Mouse (Mus musculus): Measurements from ENCODE around the gene 4930469K13Rik. TPM values are rescaled to one million over a fixed set of nuclear protein-coding genes. Genes with fewer than 3 reads are reported as not detected.

Gene 4930469K13Rik
- polyA plus RNA-seq, 1 experiment from 2014 or later, result not detected

DNA sequence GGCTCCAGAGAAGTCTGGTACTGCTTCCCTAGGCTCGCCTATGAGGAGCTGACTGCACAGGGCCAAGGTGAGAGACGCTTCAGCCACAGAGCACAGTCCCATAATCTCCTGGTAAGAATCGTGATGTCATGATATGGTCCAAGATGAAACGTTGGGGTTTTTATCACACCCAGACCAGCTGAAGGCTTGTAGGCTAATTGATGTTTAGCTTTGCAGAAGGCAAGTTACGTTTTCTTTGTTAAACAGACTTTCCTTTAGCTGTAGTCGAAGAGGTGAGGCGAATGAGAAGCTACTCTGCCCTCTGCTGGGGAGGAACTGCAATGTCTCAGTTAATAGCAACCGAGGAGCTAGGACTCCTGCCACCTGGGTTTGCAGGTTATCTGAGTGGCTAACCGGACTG is 89.7 kb downstream of the 4930469K13Rik start:
- POLR2A ChIA-PET, result no interaction called here
- peak; percentile 73 for TF ChIP-seq CTCF (IDR thresholded peaks at IDR 0.05)
- ATAC-seq, result no peak
- CTCF ChIA-PET, result interaction anchor here (0.9 to 1.7 kb wide), 3 partner anchors 13 to 37 kb away, joined by 3 to 5 read pairs (median 4); no protein-coding TSS in a partner anchor
- in situ Hi-C loops (cut with MboI; ENCODE audit: low pct_unique_long_range_greater_than_20kb), result loop anchor here (10.0 kb wide), 1 partner anchor 274 kb away; no protein-coding TSS in a partner anchor
- no peak for DNase-seq (ENCODE audit: low read depth, low spot score)
- peaks cover 10% of the 10 kb centered on the region for H3K27me3 ChIP-seq

DNA sequence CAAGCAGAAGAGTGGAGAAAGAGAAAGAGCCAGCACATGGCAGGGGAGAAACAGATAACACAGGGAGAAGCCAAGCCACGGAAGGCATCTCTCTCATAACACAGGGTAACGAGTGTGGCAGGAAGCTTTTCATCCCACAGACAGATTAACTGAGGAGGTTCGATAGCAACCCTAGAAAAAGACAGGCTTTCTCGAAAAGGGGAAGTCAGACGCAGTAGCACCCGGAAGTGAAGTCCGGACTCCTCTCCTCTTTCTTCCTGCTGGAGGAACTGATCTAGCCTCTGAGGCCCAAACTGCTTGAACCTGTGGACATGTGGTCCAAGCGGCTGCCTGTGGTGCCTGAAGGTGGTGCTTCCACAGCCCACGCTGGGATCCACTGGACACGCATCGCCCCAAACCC is 90.1 kb downstream of the 4930469K13Rik start:
- ChIA-PET POLR2A (no interaction called here), CTCF (interaction anchor here (0.7 to 1.7 kb wide), 2 partner anchors 11 to 13 kb away, joined by 3 to 5 read pairs; no protein-coding TSS in a partner anchor)
- no peak for TF ChIP-seq CTCF (IDR thresholded peaks at IDR 0.05)
- peaks cover 13% of the 10 kb centered on the region for H3K27me3 ChIP-seq
- DNase-seq (ENCODE audit: low read depth, low spot score) (no peak), ATAC-seq (no peak)
- in situ Hi-C loops (cut with MboI; ENCODE audit: low pct_unique_long_range_greater_than_20kb), result loop anchor here (10.0 kb wide), 1 partner anchor 273 kb away; no protein-coding TSS in a partner anchor

DNA sequence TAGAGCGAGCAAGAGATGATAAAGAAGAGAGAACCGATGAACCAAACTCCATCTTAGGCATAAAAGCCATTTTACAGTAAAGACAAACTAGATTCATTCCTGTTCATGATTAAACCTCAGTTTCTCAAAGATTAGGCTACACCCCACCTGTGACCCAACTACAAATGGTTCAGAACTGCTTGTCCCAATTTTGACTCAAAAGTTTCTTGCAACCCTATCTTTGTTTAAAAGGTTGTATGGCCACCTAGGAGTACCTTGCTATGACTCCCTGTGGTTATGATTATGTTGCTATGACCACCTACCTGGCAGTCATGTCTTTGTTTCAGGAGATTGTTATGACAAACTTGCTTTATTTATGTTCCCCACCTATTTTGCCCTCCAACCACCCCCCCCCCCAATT is 90.7 kb downstream of the 4930469K13Rik start:
- CTCF ChIA-PET, result interaction anchor here (0.7 kb wide), 1 partner anchor 10 kb away, joined by 3 read pairs; no protein-coding TSS in a partner anchor
- in situ Hi-C loops (cut with MboI; ENCODE audit: low pct_unique_long_range_greater_than_20kb), result loop anchor here (10.0 kb wide), 1 partner anchor 273 kb away; no protein-coding TSS in a partner anchor
- TF ChIP-seq CTCF (IDR thresholded peaks at IDR 0.05), result no peak
- DNase-seq (ENCODE audit: low read depth, low spot score), result no peak
- ATAC-seq, result no peak
- POLR2A ChIA-PET, result no interaction called here
- H3K27me3 ChIP-seq, result peaks cover 13% of the 10 kb centered on the region

DNA sequence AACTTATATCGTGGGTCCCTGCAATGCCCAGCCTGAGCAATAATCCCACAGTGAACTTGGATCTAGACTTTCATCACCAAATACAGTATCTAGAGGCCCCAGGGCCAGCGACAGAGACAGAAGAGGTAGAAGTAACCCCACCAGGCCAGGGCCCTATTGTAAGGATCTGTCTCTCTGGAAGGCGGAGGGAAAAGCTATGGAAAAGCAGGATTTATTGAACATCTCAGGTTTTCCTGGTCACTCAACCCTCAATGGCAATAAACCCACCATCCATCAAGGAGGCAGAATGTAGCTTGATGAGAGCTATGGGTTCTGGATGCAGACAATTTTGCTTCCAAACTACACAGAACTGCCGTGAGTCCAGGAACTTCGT is 95.8 kb downstream of the 4930469K13Rik start:
- ChIA-PET POLR2A (no interaction called here), CTCF (interaction anchor here (1.0 kb wide), 1 partner anchor 33 kb away, joined by 3 read pairs; no protein-coding TSS in a partner anchor)
- peaks cover 15% of the 10 kb centered on the region for H3K27me3 ChIP-seq
- DNase-seq (ENCODE audit: low read depth, low spot score) (no peak), ATAC-seq (no peak)
- in situ Hi-C loops (cut with MboI; ENCODE audit: low pct_unique_long_range_greater_than_20kb), result loop anchor here (10.0 kb wide), 1 partner anchor 268 kb away; no protein-coding TSS in a partner anchor
- TF ChIP-seq CTCF (IDR thresholded peaks at IDR 0.05), result no peak

DNA sequence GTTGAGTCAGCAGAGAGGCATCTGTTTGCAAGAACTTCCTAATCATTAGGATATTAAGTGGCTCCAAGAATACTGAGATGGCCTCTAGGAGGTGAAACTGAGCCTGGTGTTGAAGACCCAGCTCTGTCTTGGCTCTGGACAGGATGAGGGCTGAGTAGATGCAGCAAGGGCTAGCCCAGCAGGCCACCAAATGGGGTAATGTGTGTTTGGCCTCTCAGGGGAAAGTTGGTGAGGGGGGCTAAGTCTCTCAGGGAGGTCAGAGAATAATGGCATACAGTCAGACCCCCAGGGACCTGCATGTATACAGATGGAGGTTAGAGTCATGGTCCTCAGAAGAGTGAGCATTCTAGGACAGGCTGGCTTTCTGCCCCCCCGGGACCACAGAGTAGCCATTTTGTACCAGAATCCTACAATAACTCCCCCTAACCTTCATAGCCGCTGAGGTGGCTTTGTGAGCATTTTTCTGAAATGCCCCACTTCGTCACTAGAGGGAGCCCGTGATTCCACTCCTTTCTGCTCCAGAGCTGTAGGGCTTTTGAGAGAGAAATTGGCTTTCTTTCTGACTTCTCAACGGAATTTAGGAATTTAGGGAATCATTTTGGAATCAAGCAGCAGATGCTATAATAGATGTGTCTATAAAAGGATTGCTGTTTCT is 96.3 kb downstream of the 4930469K13Rik start:
- in situ Hi-C loops (cut with MboI; ENCODE audit: low pct_unique_long_range_greater_than_20kb), result loop anchor here (10.0 kb wide), 1 partner anchor 267 kb away; no protein-coding TSS in a partner anchor
- peak; percentile 58 for TF ChIP-seq CTCF (IDR thresholded peaks at IDR 0.05)
- DNase-seq (ENCODE audit: low read depth, low spot score), result no peak
- no peak for ATAC-seq
- ChIA-PET CTCF (interaction anchor here (1.0 kb wide), 1 partner anchor 33 kb away, joined by 3 read pairs; no protein-coding TSS in a partner anchor), POLR2A (no interaction called here)
- H3K27me3 ChIP-seq, result peaks cover 16% of the 10 kb centered on the region

DNA sequence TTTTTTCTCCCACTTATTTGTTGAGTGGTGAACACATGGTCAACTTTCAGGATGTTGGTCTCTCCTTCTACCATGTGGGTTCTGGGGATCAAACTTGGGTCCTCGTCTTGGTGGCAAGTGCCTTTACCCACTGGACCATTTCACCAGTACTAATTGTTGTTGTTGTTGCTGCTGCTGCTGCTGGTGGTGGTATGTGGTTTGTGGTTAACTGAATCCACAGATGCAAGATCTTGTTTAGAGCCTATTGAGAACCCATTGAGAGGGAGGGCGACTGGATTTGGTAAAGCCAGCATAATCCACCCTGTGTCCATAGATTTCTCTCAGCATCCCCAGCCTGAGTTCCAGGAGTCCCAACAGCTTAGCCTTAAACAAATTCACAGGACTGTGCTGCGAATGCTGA is 97.9 kb downstream of the 4930469K13Rik start:
- in situ Hi-C loops (cut with MboI; ENCODE audit: low pct_unique_long_range_greater_than_20kb), result loop anchor here (10.0 kb wide), 1 partner anchor 266 kb away; no protein-coding TSS in a partner anchor
- ChIA-PET CTCF (no interaction called here), POLR2A (no interaction called here)
- DNase-seq (ENCODE audit: low read depth, low spot score) (no peak), ATAC-seq (no peak)
- no peak for TF ChIP-seq CTCF (IDR thresholded peaks at IDR 0.05)
- H3K27me3 ChIP-seq, result peaks cover 10% of the 10 kb centered on the region

DNA sequence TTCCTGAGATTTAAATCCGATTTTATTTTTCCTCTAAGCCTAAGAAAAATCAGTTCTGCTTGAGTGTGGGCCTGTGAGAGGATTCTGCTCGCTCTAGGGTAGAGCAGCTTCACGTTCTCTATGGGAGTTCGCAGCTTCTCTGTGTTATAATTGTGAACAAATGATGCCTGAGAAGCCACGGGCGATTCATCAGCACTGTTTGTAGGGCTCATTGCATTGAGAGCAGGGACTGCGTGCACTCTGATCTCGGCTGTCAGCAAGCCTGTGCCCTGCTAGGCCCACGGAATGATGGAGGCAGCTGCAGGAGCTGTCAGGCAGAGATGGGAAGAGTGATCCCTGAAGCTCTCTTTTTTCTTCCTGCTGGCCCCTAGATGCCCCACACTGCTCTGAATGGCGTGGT is 100.1 kb downstream of the 4930469K13Rik start:
- peaks cover 16% of the 10 kb centered on the region for H3K27me3 ChIP-seq
- CTCF ChIA-PET, result no interaction called here
- POLR2A ChIA-PET, result no interaction called here
- ATAC-seq (no peak), DNase-seq (ENCODE audit: low read depth, low spot score) (no peak)
- in situ Hi-C loops (cut with MboI; ENCODE audit: low pct_unique_long_range_greater_than_20kb), result no loop called here
- TF ChIP-seq CTCF (IDR thresholded peaks at IDR 0.05), result no peak

DNA sequence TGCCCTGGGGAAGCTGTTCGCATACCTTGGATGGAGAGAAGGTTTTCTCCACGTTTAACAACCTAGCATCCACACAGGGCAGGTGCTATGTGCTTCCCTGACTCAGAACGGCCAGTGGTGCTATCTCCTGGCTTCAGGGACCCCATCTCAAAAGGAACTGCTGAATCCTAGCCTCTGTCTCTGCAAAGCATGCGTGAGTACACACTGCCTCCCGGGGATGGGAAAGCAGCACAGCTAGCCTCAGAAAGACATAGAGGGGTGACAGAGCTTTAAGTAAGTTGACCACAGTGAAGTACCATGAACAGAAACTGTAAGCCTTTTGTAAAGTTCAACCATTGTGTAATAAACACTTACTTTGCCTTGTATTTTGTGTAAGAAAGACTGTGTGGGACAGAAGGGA is 104.9 kb downstream of the 4930469K13Rik start:
- DNase-seq (ENCODE audit: low read depth, low spot score) (no peak), ATAC-seq (no peak)
- ChIA-PET CTCF (no interaction called here), POLR2A (no interaction called here)
- no peak for TF ChIP-seq CTCF (IDR thresholded peaks at IDR 0.05)
- peaks cover 35% of the 10 kb centered on the region for H3K27me3 ChIP-seq
- in situ Hi-C loops (cut with MboI; ENCODE audit: low pct_unique_long_range_greater_than_20kb), result no loop called here

DNA sequence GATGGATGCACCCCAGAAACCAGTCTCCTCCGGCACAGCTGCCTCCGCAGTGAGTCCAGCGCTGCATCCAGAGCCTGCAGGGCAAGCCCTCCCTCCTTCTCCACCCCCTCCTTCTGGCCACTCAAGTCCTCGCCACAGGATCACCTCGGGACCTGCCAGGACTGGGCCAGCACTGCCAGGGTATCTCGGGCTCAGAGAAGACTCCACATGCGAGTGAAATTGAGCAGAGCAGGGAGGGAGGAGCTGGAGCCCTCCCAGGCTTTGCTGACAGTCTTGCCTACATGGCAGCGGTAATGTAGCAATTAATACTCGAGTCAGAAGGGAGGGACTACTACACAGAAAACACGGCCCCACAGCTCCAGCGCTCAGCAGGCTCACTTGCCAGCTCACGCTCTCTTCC is 105.4 kb downstream of the 4930469K13Rik start, which contains the start of gene Kcnip1:
Kcnip1 (minus strand) TSS at position 215 of the 400 bp plus-strand sequence.
- ChIA-PET POLR2A (no interaction called here), CTCF (no interaction called here)
- peaks cover 35% of the 10 kb centered on the region for H3K27me3 ChIP-seq
- no peak for ATAC-seq
- in situ Hi-C loops (cut with MboI; ENCODE audit: low pct_unique_long_range_greater_than_20kb), result no loop called here
- TF ChIP-seq CTCF (IDR thresholded peaks at IDR 0.05), result no peak
- no peak for DNase-seq (ENCODE audit: low read depth, low spot score)

DNA sequence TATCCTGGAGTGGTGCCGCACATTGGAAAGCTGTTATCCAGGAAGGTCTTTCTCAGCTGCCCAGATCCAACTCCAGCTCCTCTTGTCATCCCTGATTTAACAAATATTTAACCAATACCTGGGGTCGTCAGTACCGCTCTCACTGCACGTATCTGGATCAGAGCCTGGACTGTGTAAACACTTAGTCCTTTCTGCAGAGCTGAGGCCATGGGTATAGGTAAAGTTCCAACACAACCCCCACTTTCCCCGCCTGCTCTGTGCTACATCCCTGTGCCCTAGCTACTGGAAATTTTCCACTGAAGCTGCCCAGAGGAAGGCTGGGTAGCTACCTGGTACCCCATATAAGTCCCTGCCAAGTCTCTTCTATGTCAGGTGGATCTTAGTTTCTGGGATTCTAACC is 108.4 kb downstream of the 4930469K13Rik start:
- H3K27me3 ChIP-seq, result peaks cover 31% of the 10 kb centered on the region
- ATAC-seq (no peak), DNase-seq (ENCODE audit: low read depth, low spot score) (no peak)
- in situ Hi-C loops (cut with MboI; ENCODE audit: low pct_unique_long_range_greater_than_20kb), result no loop called here
- ChIA-PET CTCF (interaction anchor here (1.2 kb wide), 2 partner anchors 9 to 11 kb away, joined by 3 read pairs; no protein-coding TSS in a partner anchor), POLR2A (interaction anchor here (0.5 kb wide), 1 partner anchor 1653 kb away, joined by 4 read pairs; no protein-coding TSS in a partner anchor)
- TF ChIP-seq CTCF (IDR thresholded peaks at IDR 0.05), result no peak

DNA sequence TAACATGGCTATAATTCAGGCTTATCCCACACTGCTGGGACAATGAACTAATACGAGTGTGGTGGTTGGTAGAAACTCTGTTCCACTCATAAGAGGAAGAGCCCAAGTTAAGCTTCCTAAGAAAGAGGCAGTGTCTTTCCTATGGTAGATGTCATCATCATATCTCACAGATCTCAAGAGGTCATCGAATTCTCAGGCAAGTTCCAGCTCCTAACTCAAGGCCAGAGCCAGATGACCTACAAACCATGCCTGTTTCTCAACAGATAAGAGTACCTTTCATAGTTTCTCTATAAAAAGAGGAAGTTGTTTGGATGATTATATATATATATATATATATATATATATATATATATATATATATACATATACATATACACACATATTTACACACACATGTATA is 111.8 kb downstream of the 4930469K13Rik start:
- no peak for TF ChIP-seq CTCF (IDR thresholded peaks at IDR 0.05)
- in situ Hi-C loops (cut with MboI; ENCODE audit: low pct_unique_long_range_greater_than_20kb), result no loop called here
- CTCF ChIA-PET, result no interaction called here
- no peak for DNase-seq (ENCODE audit: low read depth, low spot score)
- peaks cover 10% of the 10 kb centered on the region for H3K27me3 ChIP-seq
- POLR2A ChIA-PET, result interaction anchor here (1.0 kb wide), 1 partner anchor 19 kb away, joined by 4 read pairs; no protein-coding TSS in a partner anchor
- ATAC-seq, result no peak

Data from Patski (cell line).